Mouse (Mus musculus) heart, postnatal 0 days (tissue): Measurements from ENCODE around the gene Ulk4.

Experiments used
- CTCF ChIP-seq: IDR thresholded peaks from 2 replicates; pipeline ENCODE4 v1.5.1; 2016; ENCODE audit warnings: antibody characterized with exemption, control low read depth, low read depth
- EP300 ChIP-seq: IDR thresholded peaks from 2 replicates; pipeline ENCODE4 v1.6.1; 2016; ENCODE audit warnings: antibody characterized with exemption, low read depth

- TF ChIP-seq CTCF (peak; percentile 87), EP300 (no peak)
These were observed 61.5 kb downstream of the Ulk4 start for GRCm38 (mm10) chr9:121215349-121216000.
